Mouse (Mus musculus) megakaryocyte-erythroid progenitor cell, adult 5-6 weeks (primary cell): ENCODE measurements at regions not wholly inside any gene's neighbourhood (a gene's known extent, or its start where the extent isn't known, plus 50 kb on each side); places are given as distances from the start of the nearest gene placed in this dataset.

ENCODE experiments used
- ATAC-seq: replicated peaks from 2 replicates; pipeline ENCODE4 v1.8.0; 2016; ENCODE audit warnings: mild to moderate bottlenecking, inconsistent platforms; ENCODE audit not compliant: severe bottlenecking, poor library complexity, low FRiP score, low TSS enrichment

- ATAC-seq = no peak
Measured at GRCm38 (mm10) chr16:5546808-5547207, 291.0 kb upstream of the Eef2kmt start.

GRCm38 (mm10) chr16:5545801-5546200 is 290.0 kb upstream of the Eef2kmt start:
- ATAC-seq = no peak

GRCm38 (mm10) chr16:5544436-5544835 is 288.7 kb upstream of the Eef2kmt start:
- ATAC-seq = no peak

GRCm38 (mm10) chr16:5538836-5539510 is 283.2 kb upstream of the Eef2kmt start:
- no peak for ATAC-seq

GRCm38 (mm10) chr16:5537286-5538204 is 281.8 kb upstream of the Eef2kmt start:
- ATAC-seq = no peak

- no peak for ATAC-seq
Measured at GRCm38 (mm10) chr16:5536515-5536972, 280.8 kb upstream of the Eef2kmt start.

- no peak for ATAC-seq
Measured at GRCm38 (mm10) chr16:5535414-5535813, 279.6 kb upstream of the Eef2kmt start.

GRCm38 (mm10) chr16:5534862-5535261 is 279.1 kb upstream of the Eef2kmt start:
- no peak for ATAC-seq

- no peak for ATAC-seq
Measured at GRCm38 (mm10) chr16:5534385-5534784, 278.6 kb upstream of the Eef2kmt start.

GRCm38 (mm10) chr16:5532281-5532680 is 276.5 kb upstream of the Eef2kmt start:
- ATAC-seq = no peak

- ATAC-seq = no peak
Measured at GRCm38 (mm10) chr16:5529823-5530222, 274.0 kb upstream of the Eef2kmt start.

- ATAC-seq = no peak
Measured at GRCm38 (mm10) chr16:5527936-5528335, 272.2 kb upstream of the Eef2kmt start.

GRCm38 (mm10) chr16:5524375-5524774 is 268.6 kb upstream of the Eef2kmt start:
- ATAC-seq = no peak

- ATAC-seq = no peak
Measured at GRCm38 (mm10) chr16:5523402-5524021, 267.7 kb upstream of the Eef2kmt start.

- no peak for ATAC-seq
Measured at GRCm38 (mm10) chr16:5517746-5518145, 262.0 kb upstream of the Eef2kmt start.

- ATAC-seq = no peak
Measured at GRCm38 (mm10) chr16:5515867-5516266, 260.1 kb upstream of the Eef2kmt start.

GRCm38 (mm10) chr16:5507261-5507660 is 251.5 kb upstream of the Eef2kmt start:
- ATAC-seq = no peak

- ATAC-seq = no peak
Measured at GRCm38 (mm10) chr16:5501961-5502360, 246.2 kb upstream of the Eef2kmt start.

GRCm38 (mm10) chr16:5496051-5496685 is 240.4 kb upstream of the Eef2kmt start:
- no peak for ATAC-seq

GRCm38 (mm10) chr16:5493352-5493751 is 237.6 kb upstream of the Eef2kmt start:
- ATAC-seq = no peak
